Comparison of ENCODE assay signal across 8 mouse cellular contexts in the genomic region with DNA sequence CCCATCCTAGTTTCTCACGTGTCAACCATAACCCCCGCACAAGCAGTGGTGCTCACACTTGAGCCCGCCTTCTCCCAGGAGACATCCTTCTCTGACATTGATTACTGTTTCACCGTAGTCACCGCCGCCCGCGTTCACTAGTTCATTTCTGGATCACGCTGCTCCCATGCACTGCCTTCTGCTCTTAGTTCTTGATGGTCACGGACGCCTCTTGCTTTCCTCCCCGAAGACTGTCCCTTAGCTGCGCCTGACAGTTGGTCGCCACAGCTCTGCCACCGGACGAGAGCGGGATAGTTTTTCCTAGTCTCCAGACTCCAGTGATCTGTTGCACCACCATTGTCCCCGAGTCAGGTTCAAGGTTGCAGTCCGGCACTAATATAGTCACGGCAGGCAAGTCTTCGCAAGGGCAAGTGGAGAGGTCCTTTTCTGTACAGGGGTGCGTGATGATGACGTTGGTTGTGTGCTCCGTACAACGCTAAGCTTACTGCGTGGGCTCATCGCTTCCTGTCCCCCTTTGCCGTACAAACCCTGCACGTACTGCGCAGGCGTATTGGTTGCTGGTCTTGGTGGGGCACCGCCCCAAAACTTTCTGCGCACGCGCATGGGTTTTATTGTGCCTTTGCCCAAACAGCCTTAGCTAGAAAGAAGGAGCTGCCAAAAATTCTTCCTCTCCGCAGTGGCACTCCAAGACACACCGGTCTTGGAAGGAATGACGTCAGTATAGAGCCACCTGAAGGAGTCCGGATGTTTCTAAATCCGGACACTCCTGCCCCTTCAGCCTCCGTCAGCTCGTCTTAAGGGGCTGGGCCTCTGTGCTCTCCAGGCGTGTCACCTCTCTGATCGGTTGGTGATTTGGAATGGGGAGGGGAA. TPM values are rescaled to one million over a fixed set of nuclear protein-coding genes. Genes with fewer than 3 reads are reported as not detected.
A peak's percentile ranks its signal among the peaks of the same experiment; 100 is the strongest.
DNase-seq lines count a peak whose midpoint lies in the region; ATAC-seq lines count a peak whose summit lies in the region.

A gene (plus strand): TSS at position 628 of the 870 bp plus-strand sequence.

- peaks cover 32% of the 10 kb centered on the region for H3K36me3 ChIP-seq in heart, embryonic 13.5 days
- H3K36me3 ChIP-seq in liver, embryonic 12.5 days, result peaks cover 27% of the 10 kb centered on the region
- peaks cover 11% of the 10 kb centered on the region for H3K36me3 ChIP-seq in stomach, embryonic 15.5 days

- peaks cover 5% of the 10 kb centered on the region; the same call in 1 of the 2 replicates for H3K4me1 ChIP-seq in brown adipose tissue, adult 24 weeks (ENCODE audit: control insufficient read depth, insufficient read depth, insufficient read length, low read length)
- peaks cover 27% of the 10 kb centered on the region for H3K4me1 ChIP-seq in heart, embryonic 13.5 days
- H3K4me1 ChIP-seq in liver, embryonic 12.5 days, result peaks cover 33% of the 10 kb centered on the region
- peaks cover 23% of the 10 kb centered on the region for H3K4me1 ChIP-seq in stomach, embryonic 15.5 days

- H3K9ac ChIP-seq in heart, embryonic 13.5 days, result peak within 1 kb of the TSS; percentile 93
- peak within 1 kb of the TSS; percentile 75 for H3K9ac ChIP-seq in liver, embryonic 12.5 days
- peak within 1 kb of the TSS; percentile 70 for H3K9ac ChIP-seq in stomach, embryonic 15.5 days

- no peaks in the 10 kb centered on the region for H3K9me3 ChIP-seq in heart, embryonic 13.5 days
- no peaks in the 10 kb centered on the region for H3K9me3 ChIP-seq in liver, embryonic 12.5 days (replicated peaks)
- no peaks in the 10 kb centered on the region for H3K9me3 ChIP-seq in stomach, embryonic 15.5 days

- H3K27ac ChIP-seq in brown adipose tissue, adult 24 weeks (replicated peaks; ENCODE audit: low read depth, low read length), result peak within 1 kb of the TSS; percentile 92
- H3K27ac ChIP-seq in heart, embryonic 13.5 days (replicated peaks), result peak within 1 kb of the TSS; percentile 85
- peak within 1 kb of the TSS; percentile 81 for H3K27ac ChIP-seq in liver, embryonic 12.5 days
- peak within 1 kb of the TSS; percentile 92 for H3K27ac ChIP-seq in stomach, embryonic 15.5 days

- WGBS in heart, embryonic 13.5 days, result under 1% methylated on average over 44 of the region's 44 CpGs
- under 1% methylated on average over 44 of the region's 44 CpGs for WGBS in liver, embryonic 12.5 days (ENCODE audit: insufficient replicate concordance)
- WGBS in stomach, embryonic 15.5 days, result under 1% methylated on average over 44 of the region's 44 CpGs

- peak within 1 kb of the TSS; percentile 87 for H3K4me2 ChIP-seq in heart, embryonic 13.5 days
- peak within 1 kb of the TSS; percentile 93 for H3K4me2 ChIP-seq in liver, embryonic 12.5 days
- H3K4me2 ChIP-seq in stomach, embryonic 15.5 days, result peak within 1 kb of the TSS; percentile 93

- peak within 1 kb of the TSS; percentile 66 for H3K4me3 ChIP-seq in brown adipose tissue, adult 24 weeks (ENCODE audit: insufficient read depth, low read depth, low read length)
- H3K4me3 ChIP-seq in heart, embryonic 13.5 days, result peak within 1 kb of the TSS; percentile 62
- peak within 1 kb of the TSS; percentile 74 for H3K4me3 ChIP-seq in liver, embryonic 12.5 days
- peak within 1 kb of the TSS; percentile 57 for H3K4me3 ChIP-seq in stomach, embryonic 15.5 days (replicated peaks)

- peak; percentile 100 for DNase-seq in CD4-positive, CD25-positive, alpha-beta regulatory T cell, adult 2 months (ENCODE audit: low read depth, low spot score)
- DNase-seq in fat pad, adult 2 months (ENCODE audit: extremely low read depth, low read depth, low spot score), result peak; percentile 97
- DNase-seq in kidney, postnatal 10 days, result peak; percentile 99
- peak; percentile 98 to 99 for DNase-seq in natural killer cell, adult 2 months (ENCODE audit: low spot score in 2 of 2)

- H3K27me3 ChIP-seq in heart, embryonic 13.5 days (replicated peaks), result peaks cover 14% of the 10 kb centered on the region
- H3K27me3 ChIP-seq in liver, embryonic 12.5 days (replicated peaks), result peaks cover 12% of the 10 kb centered on the region; the same call in 1 of the 2 replicates
- H3K27me3 ChIP-seq in stomach, embryonic 15.5 days (replicated peaks), result no peaks in the 10 kb centered on the region

- peak; percentile 85 for ATAC-seq in heart, embryonic 13.5 days (ENCODE audit: extremely low read depth, insufficient number of reproducible peaks, low FRiP score, low TSS enrichment)
- peak; percentile 92 for ATAC-seq in liver, embryonic 12.5 days
- ATAC-seq in stomach, embryonic 15.5 days (ENCODE audit: insufficient read depth, low FRiP score, low read depth), result peak; percentile 93

RNA-seq across cellular contexts. Expression of the gene that starts here (rescaled TPM):
- 9.1 and 9.2 TPM in 2 replicates for polyA plus RNA-seq in brown adipose tissue, adult 24 weeks (2012; ENCODE audit: insufficient read depth, insufficient read length, missing spikeins)
- 4.6 and 5.6 TPM in 2 replicates for polyA plus RNA-seq in heart, embryonic 13.5 days (2015; fragmentation: Nextera tagmentation; extraction: Ambion mirVana)
- polyA plus RNA-seq in liver, embryonic 12.5 days (2016; fragmentation: Nextera tagmentation; extraction: Ambion mirVana), result 2.8 and 3.1 TPM in 2 replicates
- polyA plus RNA-seq in stomach, embryonic 15.5 days (2015; fragmentation: Nextera tagmentation; extraction: Ambion mirVana), result 7.6 and 8.2 TPM in 2 replicates

Comparison
In these comparisons a context has a peak if more than half of its experiments do, and no peak if none do; other contexts are left out.
1. Peak in every context shown above with its lines: DNase-seq, ATAC-seq, H3K4me3 ChIP-seq and H3K27ac ChIP-seq.